Mouse (Mus musculus) C2C12 (cell line): ENCODE measurements at regions not wholly inside any gene's neighbourhood (a gene's known extent, or its start where the extent isn't known, plus 50 kb on each side); places are given as distances from the start of the nearest gene placed in this dataset.

Source experiments
- H3K27me3 ChIP-seq: one replicate; pipeline ENCODE4 v1.6.1; 2011; ENCODE audit not compliant: control insufficient read depth, insufficient read depth, insufficient read length
- H3K36me3 ChIP-seq: one replicate; pipeline ENCODE4 v1.6.1; 2011; ENCODE audit not compliant: control insufficient read depth, insufficient read depth
- H3K4me3 ChIP-seq: one replicate; pipeline ENCODE4 v1.5.1; 2011; ENCODE audit warnings: mild to moderate bottlenecking, control low read depth; ENCODE audit not compliant: poor library complexity, insufficient read depth, severe bottlenecking
- H3K79me2 ChIP-seq: one replicate; pipeline ENCODE4 v1.6.1; 2011; ENCODE audit not compliant: control insufficient read depth, insufficient read depth
- H3K79me3 ChIP-seq: one replicate; pipeline ENCODE4 v1.6.1; 2011; ENCODE audit warnings: low read depth, control low read depth
- H3ac ChIP-seq: one replicate; pipeline ENCODE3; 2011; ENCODE audit warnings: low read depth; ENCODE audit not compliant: control insufficient read depth, insufficient read length
- CEBPB ChIP-seq: IDR thresholded peaks from one replicate; pipeline ENCODE4 v1.6.1; 2011; ENCODE audit warnings: low read depth, mild to moderate bottlenecking, control low read depth, moderate library complexity
- CTCF ChIP-seq: IDR thresholded peaks from one replicate; pipeline ENCODE4 v1.5.1; 2011; ENCODE audit not compliant: control insufficient read depth, insufficient read depth, insufficient read length
- FOSL1 ChIP-seq: IDR thresholded peaks from one replicate; pipeline ENCODE4 v1.8.0; 2011; ENCODE audit warnings: mild to moderate bottlenecking, low read length; ENCODE audit not compliant: poor library complexity, insufficient read depth, severe bottlenecking
- MAX ChIP-seq: IDR thresholded peaks from one replicate; pipeline ENCODE4 v1.6.1; 2011; ENCODE audit warnings: mild to moderate bottlenecking, control low read depth
- MYOD1 ChIP-seq: IDR thresholded peaks from one replicate; pipeline ENCODE4 v1.6.1; 2011; ENCODE audit warnings: low read depth; ENCODE audit not compliant: control insufficient read depth, insufficient read length
- MYOG ChIP-seq: IDR thresholded peaks from one replicate; pipeline ENCODE4 v1.6.1; 2011; ENCODE audit not compliant: control insufficient read depth, insufficient read length; ENCODE audit errors: extremely low read depth
- USF1 ChIP-seq: IDR thresholded peaks from one replicate; pipeline ENCODE4 v1.6.1; 2011; ENCODE audit warnings: low read depth, mild to moderate bottlenecking, control low read depth, moderate library complexity

GRCm38 (mm10) chr4:125242512-125242911 is 114.9 kb upstream of the Zc3h12a start:
- no peaks in the 10 kb centered on the region for H3K79me2 ChIP-seq
- no peak overlapping the region for H3ac ChIP-seq
- peaks cover 10% of the 10 kb centered on the region for H3K27me3 ChIP-seq
- H3K79me3 ChIP-seq = no peaks in the 10 kb centered on the region
- H3K36me3 ChIP-seq = no peaks in the 10 kb centered on the region
- H3K4me3 ChIP-seq = no peak overlapping the region
- TF ChIP-seq MYOD1 (no peak), MYOG (no peak), USF1 (no peak), CTCF (no peak), FOSL1 (no peak), MAX (no peak), CEBPB (no peak)

GRCm38 (mm10) chr4:125241577-125242262 is 114.1 kb upstream of the Zc3h12a start:
- H3K4me3 ChIP-seq = no peak overlapping the region
- H3K79me3 ChIP-seq = no peaks in the 10 kb centered on the region
- no peaks in the 10 kb centered on the region for H3K36me3 ChIP-seq
- TF ChIP-seq CTCF (no peak), FOSL1 (no peak), USF1 (no peak), MYOD1 (no peak)
- no peak overlapping the region for H3ac ChIP-seq
- H3K79me2 ChIP-seq = no peaks in the 10 kb centered on the region
- H3K27me3 ChIP-seq = peaks cover 10% of the 10 kb centered on the region

GRCm38 (mm10) chr4:125231711-125232260 is 104.1 kb upstream of the Zc3h12a start:
- no peaks in the 10 kb centered on the region for H3K79me3 ChIP-seq
- no peak overlapping the region for H3ac ChIP-seq
- H3K4me3 ChIP-seq = no peak overlapping the region
- no peaks in the 10 kb centered on the region for H3K36me3 ChIP-seq
- no peak for TF ChIP-seq CTCF
- no peak for TF ChIP-seq CEBPB
- TF ChIP-seq FOSL1 = no peak
- TF ChIP-seq MAX = no peak
- TF ChIP-seq MYOG = no peak
- no peak for TF ChIP-seq MYOD1
- no peak for TF ChIP-seq USF1
- no peaks in the 10 kb centered on the region for H3K27me3 ChIP-seq
- H3K79me2 ChIP-seq = no peaks in the 10 kb centered on the region

GRCm38 (mm10) chr4:125227194-125227593 is 99.6 kb upstream of the Zc3h12a start:
- H3K36me3 ChIP-seq = no peaks in the 10 kb centered on the region
- no peaks in the 10 kb centered on the region for H3K79me2 ChIP-seq
- no peaks in the 10 kb centered on the region for H3K27me3 ChIP-seq
- no peak overlapping the region for H3K4me3 ChIP-seq
- H3ac ChIP-seq = no peak overlapping the region
- no peaks in the 10 kb centered on the region for H3K79me3 ChIP-seq
- TF ChIP-seq USF1 (no peak), MAX (no peak), CEBPB (no peak), FOSL1 (no peak), MYOG (no peak), MYOD1 (no peak), CTCF (no peak)

GRCm38 (mm10) chr4:125222922-125223321 is 95.3 kb upstream of the Zc3h12a start:
- H3K79me2 ChIP-seq = no peaks in the 10 kb centered on the region
- H3K36me3 ChIP-seq = no peaks in the 10 kb centered on the region
- no peak overlapping the region for H3K4me3 ChIP-seq
- H3K79me3 ChIP-seq = no peaks in the 10 kb centered on the region
- TF ChIP-seq CTCF = no peak
- no peak for TF ChIP-seq USF1
- no peak for TF ChIP-seq MAX
- TF ChIP-seq FOSL1 = no peak
- no peak for TF ChIP-seq MYOG
- no peak for TF ChIP-seq MYOD1
- TF ChIP-seq CEBPB = no peak
- no peak overlapping the region for H3ac ChIP-seq
- no peaks in the 10 kb centered on the region for H3K27me3 ChIP-seq

GRCm38 (mm10) chr4:125220314-125220713 is 92.7 kb upstream of the Zc3h12a start:
- Histone ChIP-seq H3K36me3 (no peaks in the 10 kb centered on the region), H3K79me2 (no peaks in the 10 kb centered on the region), H3ac (no peak overlapping the region), H3K79me3 (no peaks in the 10 kb centered on the region), H3K4me3 (no peak overlapping the region), H3K27me3 (no peaks in the 10 kb centered on the region)
- TF ChIP-seq CTCF (peak; percentile 43), MYOG (no peak)
